Mouse (Mus musculus): ENCODE results near the gene Zfand3. TPM values are rescaled to one million over a fixed set of nuclear protein-coding genes. Genes with fewer than 3 reads are reported as not detected.

Zfand3 gene
- polyA plus RNA-seq, 1 experiment from 2014 or later, result 57.4 TPM

DNA sequence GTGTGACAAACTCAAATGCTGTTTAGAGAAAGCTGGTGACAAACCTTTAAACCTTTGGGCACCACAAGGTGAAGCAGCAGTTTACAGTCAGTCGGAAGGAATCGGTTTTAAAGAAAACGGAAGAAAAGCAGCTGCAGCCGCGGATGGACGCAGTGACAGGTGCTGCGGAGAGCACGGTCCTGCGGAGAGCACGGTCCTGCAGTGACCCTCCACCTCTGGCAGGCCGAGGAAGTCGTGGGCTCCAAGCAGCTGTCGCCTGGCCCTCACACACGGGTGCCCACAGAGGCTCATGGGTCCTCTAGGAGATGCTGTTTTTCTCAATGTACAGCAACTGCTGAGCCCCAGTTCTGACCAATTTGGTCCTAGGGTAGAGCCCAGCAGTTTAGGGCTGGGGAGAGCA lies 217.1 kb downstream of the Zfand3 start:
- 61% methylated on average over 14 of the region's 14 CpGs for WGBS
- ATAC-seq (ENCODE audit: low read depth), result no peak
- H3K27me3 ChIP-seq (ENCODE audit: control insufficient read depth, insufficient read depth, low read depth, low read length), result no peaks in the 10 kb centered on the region

DNA sequence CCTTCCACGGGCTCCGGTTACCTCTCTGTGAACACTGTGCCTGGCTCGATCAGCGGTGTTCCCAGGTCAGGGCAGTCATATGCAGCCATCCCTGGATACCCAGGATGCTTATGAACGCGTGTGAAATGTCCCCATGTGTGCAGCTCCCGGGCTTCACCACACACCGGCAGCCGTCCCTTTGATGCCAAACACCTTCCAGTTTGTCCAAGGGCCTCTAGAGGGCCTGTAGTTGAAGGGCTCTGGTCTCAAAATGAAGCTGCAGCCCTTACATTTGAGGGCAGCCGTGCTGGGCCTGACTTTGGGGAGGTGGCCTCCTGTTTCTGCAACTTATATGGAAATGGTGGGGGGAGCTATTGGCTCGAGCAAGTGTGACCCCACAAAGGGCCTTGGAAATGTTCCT lies 217.8 kb downstream of the Zfand3 start:
- no peak overlapping the region for H3K4me2 ChIP-seq (ENCODE audit: low read depth, low read length)
- ATAC-seq (ENCODE audit: low read depth), result no peak

More for the DNA sequence above, 217.1 kb downstream of the Zfand3 start:
- Histone ChIP-seq H3K9me3 (ENCODE audit: control insufficient read depth, low read length) (no peaks in the 10 kb centered on the region), H3K27ac (ENCODE audit: low read length) (no peak overlapping the region), H3K4me3 (ENCODE audit: low read length) (no peak overlapping the region), H3K36me3 (ENCODE audit: control insufficient read depth, insufficient read depth, low read length) (0 out of 2 replicates have a peak, but pooled peaks cover 2% of the 10 kb centered on the region), H3K9ac (ENCODE audit: low read length) (no peak overlapping the region), H3K4me2 (ENCODE audit: low read depth, low read length) (no peak overlapping the region), H3K4me1 (replicated peaks; ENCODE audit: control insufficient read depth, insufficient read depth, low read length) (0 out of 2 replicates have a peak, but pooled peaks cover 3% of the 10 kb centered on the region)

DNA sequence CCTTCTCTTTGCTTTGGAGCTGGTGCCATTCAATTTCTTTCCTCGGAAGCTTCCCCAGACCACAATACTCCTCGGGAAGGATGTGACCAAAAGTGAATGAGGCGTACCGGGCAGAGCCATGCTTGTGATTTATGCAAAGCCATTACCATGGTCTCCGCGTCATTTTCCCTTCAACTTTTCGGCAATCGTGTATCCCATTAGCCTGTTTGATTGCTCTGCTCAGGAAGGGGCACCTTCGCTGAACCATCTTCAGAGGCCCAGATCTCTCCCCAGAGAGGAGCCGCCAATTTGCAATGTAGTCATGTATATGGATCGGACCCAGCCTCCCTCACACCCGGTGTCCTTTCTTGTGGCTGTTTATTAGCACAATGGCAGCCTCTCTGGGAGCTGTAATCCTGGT lies 218.3 kb downstream of the Zfand3 start:
- Histone ChIP-seq H3K4me2 (ENCODE audit: low read depth, low read length) (no peak overlapping the region), H3K27ac (ENCODE audit: low read length) (no peak overlapping the region), H3K9me3 (ENCODE audit: control insufficient read depth, low read length) (no peaks in the 10 kb centered on the region), H3K9ac (ENCODE audit: low read length) (no peak overlapping the region), H3K4me1 (replicated peaks; ENCODE audit: control insufficient read depth, insufficient read depth, low read length) (0 out of 2 replicates have a peak, but pooled peaks cover 3% of the 10 kb centered on the region), H3K4me3 (ENCODE audit: low read length) (no peak overlapping the region), H3K36me3 (ENCODE audit: control insufficient read depth, insufficient read depth, low read length) (0 out of 2 replicates have a peak, but pooled peaks cover 2% of the 10 kb centered on the region), H3K27me3 (ENCODE audit: control insufficient read depth, insufficient read depth, low read depth, low read length) (no peaks in the 10 kb centered on the region)
- 84% methylated on average over 12 of the region's 12 CpGs for WGBS
- ATAC-seq (ENCODE audit: low read depth), result no peak

More for the DNA sequence above, 217.8 kb downstream of the Zfand3 start:
- Histone ChIP-seq H3K4me1 (replicated peaks; ENCODE audit: control insufficient read depth, insufficient read depth, low read length) (0 out of 2 replicates have a peak, but pooled peaks cover 3% of the 10 kb centered on the region), H3K4me3 (ENCODE audit: low read length) (no peak overlapping the region), H3K27ac (ENCODE audit: low read length) (no peak overlapping the region), H3K27me3 (ENCODE audit: control insufficient read depth, insufficient read depth, low read depth, low read length) (no peaks in the 10 kb centered on the region), H3K9ac (ENCODE audit: low read length) (no peak overlapping the region), H3K9me3 (ENCODE audit: control insufficient read depth, low read length) (no peaks in the 10 kb centered on the region), H3K36me3 (ENCODE audit: control insufficient read depth, insufficient read depth, low read length) (0 out of 2 replicates have a peak, but pooled peaks cover 2% of the 10 kb centered on the region)
- WGBS, result 71% methylated on average over 11 of the region's 11 CpGs

DNA sequence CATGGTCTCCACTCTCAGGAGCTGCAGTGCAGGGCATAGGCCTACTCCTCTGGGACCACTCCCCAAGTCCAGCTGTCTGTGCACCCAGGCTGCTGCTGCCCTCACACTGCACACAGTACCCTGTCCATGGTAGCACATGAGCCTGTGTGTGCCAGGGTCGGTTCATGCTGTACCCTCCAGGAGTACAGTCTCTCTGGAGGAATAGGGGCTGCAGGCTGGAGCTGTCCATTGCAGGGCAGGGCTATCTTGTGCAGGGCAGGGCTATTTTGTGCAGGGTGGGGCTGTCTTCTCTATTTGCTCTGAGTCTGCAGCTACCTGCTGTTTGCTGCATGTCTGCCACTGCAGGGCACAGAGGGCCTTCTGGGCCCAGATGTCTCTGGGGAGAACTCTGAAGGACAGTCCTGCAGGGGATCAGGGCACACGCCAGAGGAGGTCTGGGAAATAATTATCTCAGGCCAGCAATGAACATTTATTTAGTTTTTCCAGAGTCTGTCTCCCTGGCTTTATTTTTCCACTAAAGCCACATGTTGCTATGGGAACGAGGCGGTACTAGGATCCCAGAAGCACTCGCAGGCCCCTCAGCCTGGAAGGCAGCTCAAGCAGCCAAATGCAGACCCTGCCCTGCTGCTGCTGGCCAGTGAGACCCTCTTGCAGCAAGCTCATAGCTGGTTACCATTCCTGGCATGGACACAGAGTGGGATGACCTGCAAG lies 220.7 kb downstream of the Zfand3 start:
- Histone ChIP-seq H3K9me3 (ENCODE audit: control insufficient read depth, low read length) (no peaks in the 10 kb centered on the region), H3K4me1 (replicated peaks; ENCODE audit: control insufficient read depth, insufficient read depth, low read length) (peaks cover 11% of the 10 kb centered on the region; the same call in 1 of the 2 replicates), H3K36me3 (ENCODE audit: control insufficient read depth, insufficient read depth, low read length) (no peaks in the 10 kb centered on the region), H3K27ac (ENCODE audit: low read length) (no peak overlapping the region), H3K27me3 (ENCODE audit: control insufficient read depth, insufficient read depth, low read depth, low read length) (no peaks in the 10 kb centered on the region), H3K4me3 (ENCODE audit: low read length) (no peak overlapping the region), H3K4me2 (ENCODE audit: low read depth, low read length) (no peak overlapping the region), H3K9ac (ENCODE audit: low read length) (no peak overlapping the region)
- WGBS, result 46% methylated on average over 5 of the region's 5 CpGs
- ATAC-seq (ENCODE audit: low read depth), result no peak

DNA sequence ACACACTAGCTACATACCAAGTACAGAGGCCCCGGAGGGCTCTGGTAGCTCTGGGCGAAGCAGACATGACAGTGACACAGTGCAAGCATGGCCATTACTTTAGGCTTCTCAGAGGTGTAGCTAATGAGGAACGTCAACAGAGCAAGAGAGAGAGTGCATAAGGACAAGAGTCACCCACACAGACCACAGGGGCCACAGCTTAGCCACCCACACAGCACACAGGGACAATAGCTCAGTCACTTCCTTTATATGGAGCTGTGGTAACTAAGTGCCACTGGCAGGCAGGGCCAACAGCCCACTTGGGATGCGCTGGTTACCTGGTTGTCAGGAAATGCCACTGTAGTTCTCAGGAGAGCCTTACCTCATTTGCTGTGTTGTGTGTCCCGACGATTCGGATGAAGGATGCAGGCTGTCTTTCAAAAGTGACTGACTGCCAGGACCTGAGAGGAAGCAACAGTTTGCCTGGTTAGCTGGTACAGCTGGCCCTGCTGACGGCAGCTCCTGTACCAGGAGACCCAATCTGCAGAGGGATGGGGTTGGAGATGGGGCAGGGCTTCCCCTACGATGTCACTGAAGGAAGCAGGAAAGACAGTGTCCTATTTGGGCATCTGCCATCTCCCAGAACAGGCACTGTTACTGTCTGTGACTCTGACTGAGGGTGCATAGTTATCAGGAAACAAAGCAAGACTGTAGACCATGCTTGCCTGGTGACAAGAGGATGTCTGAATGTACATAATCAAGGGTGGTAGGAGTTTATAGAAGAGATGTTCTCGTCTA lies 224.1 kb downstream of the Zfand3 start:
- no peaks in the 10 kb centered on the region for H3K27me3 ChIP-seq (ENCODE audit: control insufficient read depth, insufficient read depth, low read depth, low read length)
- H3K36me3 ChIP-seq (ENCODE audit: control insufficient read depth, insufficient read depth, low read length), result no peaks in the 10 kb centered on the region
- no peak overlapping the region for H3K27ac ChIP-seq (ENCODE audit: low read length)
- ATAC-seq (ENCODE audit: low read depth), result no peak
- WGBS, result 82% methylated on average over 10 of the region's 10 CpGs
- no peak overlapping the region for H3K4me2 ChIP-seq (ENCODE audit: low read depth, low read length)
- no peak overlapping the region for H3K9ac ChIP-seq (ENCODE audit: low read length)
- H3K9me3 ChIP-seq (ENCODE audit: control insufficient read depth, low read length), result no peaks in the 10 kb centered on the region
- peaks cover 17% of the 10 kb centered on the region; the same call in 1 of the 2 replicates for H3K4me1 ChIP-seq (replicated peaks; ENCODE audit: control insufficient read depth, insufficient read depth, low read length)
- no peak overlapping the region for H3K4me3 ChIP-seq (ENCODE audit: low read length)

DNA sequence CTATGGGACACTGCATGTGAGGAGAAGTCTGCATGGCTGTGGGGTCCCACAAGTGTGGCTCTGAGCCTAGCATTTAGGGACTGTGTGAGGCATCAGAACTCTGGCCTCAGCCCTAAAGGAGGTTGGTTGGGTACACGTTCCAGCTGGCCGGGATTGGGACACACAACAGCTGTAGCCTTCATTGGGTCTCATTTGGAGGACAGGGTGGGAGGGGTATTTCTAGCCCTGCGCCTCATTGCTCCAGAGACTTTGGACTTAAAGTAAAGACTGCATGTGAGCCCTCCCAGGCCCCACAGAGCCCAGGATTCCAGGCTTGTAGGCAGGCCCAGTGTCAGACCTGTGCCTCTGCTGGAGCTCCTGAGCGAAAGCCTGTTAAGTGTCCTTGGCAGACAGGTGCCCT lies 225.9 kb downstream of the Zfand3 start:
- H3K27me3 ChIP-seq (ENCODE audit: control insufficient read depth, insufficient read depth, low read depth, low read length), result no peaks in the 10 kb centered on the region
- H3K4me1 ChIP-seq (replicated peaks; ENCODE audit: control insufficient read depth, insufficient read depth, low read length), result peaks cover 14% of the 10 kb centered on the region; the same call in 1 of the 2 replicates
- H3K9ac ChIP-seq (ENCODE audit: low read length), result no peak overlapping the region
- no peak overlapping the region for H3K4me2 ChIP-seq (ENCODE audit: low read depth, low read length)
- 57% methylated on average over 4 of the region's 4 CpGs for WGBS
- no peaks in the 10 kb centered on the region for H3K36me3 ChIP-seq (ENCODE audit: control insufficient read depth, insufficient read depth, low read length)
- no peaks in the 10 kb centered on the region for H3K9me3 ChIP-seq (ENCODE audit: control insufficient read depth, low read length)
- ATAC-seq (ENCODE audit: low read depth), result peak; percentile 87
- H3K27ac ChIP-seq (ENCODE audit: low read length), result no peak overlapping the region
- H3K4me3 ChIP-seq (ENCODE audit: low read length), result no peak overlapping the region

DNA sequence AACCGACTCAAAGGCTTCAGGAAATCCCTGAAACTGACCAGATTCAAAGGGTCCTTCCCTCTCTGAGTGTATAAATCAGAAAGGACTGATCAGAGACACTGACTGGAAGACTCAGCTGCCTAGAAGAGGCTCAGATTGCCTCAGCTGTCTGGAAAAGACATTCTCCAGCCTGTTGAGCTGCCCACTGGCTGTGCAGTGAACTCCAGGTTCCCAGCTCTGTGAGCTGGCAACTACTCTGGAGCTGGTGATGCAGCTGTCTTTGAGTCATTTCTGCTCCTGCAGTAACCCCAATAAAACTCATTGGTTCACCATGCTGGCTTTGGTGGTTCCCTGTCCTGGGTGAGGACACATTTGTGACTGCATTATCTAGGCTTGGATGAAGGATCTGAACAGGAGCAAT lies 226.9 kb downstream of the Zfand3 start:
- H3K9me3 ChIP-seq (ENCODE audit: control insufficient read depth, low read length), result no peaks in the 10 kb centered on the region
- no peak overlapping the region for H3K4me3 ChIP-seq (ENCODE audit: low read length)
- ATAC-seq (ENCODE audit: low read depth), result no peak
- H3K4me2 ChIP-seq (ENCODE audit: low read depth, low read length), result no peak overlapping the region
- peak overlapping the region; percentile 9; the same call in 1 of the 2 replicates for H3K27ac ChIP-seq (ENCODE audit: low read length)
- no peaks in the 10 kb centered on the region for H3K27me3 ChIP-seq (ENCODE audit: control insufficient read depth, insufficient read depth, low read depth, low read length)
- no peak overlapping the region for H3K9ac ChIP-seq (ENCODE audit: low read length)
- 83% methylated on average over 1 of the region's 1 CpGs for WGBS
- H3K4me1 ChIP-seq (replicated peaks; ENCODE audit: control insufficient read depth, insufficient read depth, low read length), result peaks cover 14% of the 10 kb centered on the region; the same call in 1 of the 2 replicates
- no peaks in the 10 kb centered on the region for H3K36me3 ChIP-seq (ENCODE audit: control insufficient read depth, insufficient read depth, low read length)

DNA sequence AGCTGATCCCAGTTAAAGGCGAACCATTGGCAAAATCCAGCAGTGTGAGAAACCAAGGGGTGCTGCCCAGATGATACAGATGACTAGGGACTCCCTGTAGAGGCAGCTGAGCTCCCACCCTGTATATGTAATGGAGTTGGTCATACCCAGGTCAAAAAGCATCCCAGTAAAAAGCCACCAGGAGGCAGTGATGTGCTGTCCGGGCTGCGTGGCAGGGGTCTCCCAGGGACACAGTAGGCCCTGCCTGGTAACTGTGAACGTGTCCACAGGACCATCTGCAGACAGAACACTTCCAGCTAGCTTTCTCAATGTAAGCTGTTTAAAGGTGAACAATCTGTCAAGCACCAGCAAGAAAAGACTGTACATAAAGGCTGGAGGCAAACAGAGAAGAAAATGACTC lies 228.2 kb downstream of the Zfand3 start:
- H3K4me2 ChIP-seq (ENCODE audit: low read depth, low read length), result no peak overlapping the region
- WGBS, result 65% methylated on average over 4 of the region's 4 CpGs
- no peaks in the 10 kb centered on the region for H3K9me3 ChIP-seq (ENCODE audit: control insufficient read depth, low read length)
- H3K4me3 ChIP-seq (ENCODE audit: low read length), result no peak overlapping the region
- H3K9ac ChIP-seq (ENCODE audit: low read length), result no peak overlapping the region
- H3K4me1 ChIP-seq (replicated peaks; ENCODE audit: control insufficient read depth, insufficient read depth, low read length), result peaks cover 14% of the 10 kb centered on the region; the same call in 1 of the 2 replicates
- no peak overlapping the region for H3K27ac ChIP-seq (ENCODE audit: low read length)
- no peaks in the 10 kb centered on the region for H3K27me3 ChIP-seq (ENCODE audit: control insufficient read depth, insufficient read depth, low read depth, low read length)
- H3K36me3 ChIP-seq (ENCODE audit: control insufficient read depth, insufficient read depth, low read length), result no peaks in the 10 kb centered on the region
- ATAC-seq (ENCODE audit: low read depth), result no peak

DNA sequence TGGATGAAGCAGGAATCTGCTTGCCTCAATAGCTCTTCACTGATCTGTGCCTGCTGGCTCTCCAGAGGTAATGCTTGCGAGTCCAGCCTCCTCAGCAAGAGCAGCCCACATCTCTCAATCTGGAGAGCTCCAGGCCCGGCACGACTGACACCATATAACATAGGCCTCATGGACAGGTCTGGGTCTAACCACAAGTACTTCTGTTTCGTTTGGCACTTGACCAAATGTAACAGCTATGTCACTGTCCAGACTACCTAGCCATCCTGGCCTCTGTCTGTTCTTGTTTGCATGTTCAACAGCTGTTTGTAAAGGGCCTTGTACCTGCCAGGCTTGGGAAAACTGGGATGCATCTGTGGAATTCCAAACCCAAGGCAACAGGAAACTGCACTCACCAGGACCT lies 230.8 kb downstream of the Zfand3 start:
- H3K9ac ChIP-seq (ENCODE audit: low read length), result no peak overlapping the region
- H3K27ac ChIP-seq (ENCODE audit: low read length), result no peak overlapping the region
- no peak overlapping the region for H3K4me3 ChIP-seq (ENCODE audit: low read length)
- no peaks in the 10 kb centered on the region for H3K27me3 ChIP-seq (ENCODE audit: control insufficient read depth, insufficient read depth, low read depth, low read length)
- peaks cover 8% of the 10 kb centered on the region for H3K4me1 ChIP-seq (replicated peaks; ENCODE audit: control insufficient read depth, insufficient read depth, low read length)
- H3K36me3 ChIP-seq (ENCODE audit: control insufficient read depth, insufficient read depth, low read length), result no peaks in the 10 kb centered on the region
- WGBS, result 51% methylated on average over 4 of the region's 4 CpGs
- ATAC-seq (ENCODE audit: low read depth), result no peak
- H3K9me3 ChIP-seq (ENCODE audit: control insufficient read depth, low read length), result no peaks in the 10 kb centered on the region
- no peak overlapping the region for H3K4me2 ChIP-seq (ENCODE audit: low read depth, low read length)

Measured in lung, embryonic 16.5 days (tissue).